Mouse (Mus musculus) frontal cortex, adult 2 months (tissue): ENCODE data around the gene Clba1. TPM values are rescaled to one million over a fixed set of nuclear protein-coding genes. Genes with fewer than 3 reads are reported as not detected.
"Not testable (repeated sequence)": the region's sequence is repeated elsewhere in the genome, so short reads cannot be mapped to it uniquely, and the experiment has no call there.

Experiments
- DNase-seq, 2 experiments: peaks; one replicate each; pipeline ENCODE4 v3.0.0; 2022; ENCODE audit warnings: low spot score in 1 of 2; ENCODE audit errors: extremely low spot score in 1 of 2
- polyA plus RNA-seq: library from polyadenylated mRNA; depleted of rRNA; stranded (reverse); fragments of >200 nt; gene quantifications from 2 replicates; pipeline ENCODE4 v1.2.3, GENCODE M21; 2012

Gene Clba1
- polyA plus RNA-seq, 1 experiment: 14.1 TPM

GRCm38 (mm10) chr12:112814682-112815470 is 6.1 kb downstream of the Clba1 start:
- DNase-seq: no peak

- DNase-seq: peak in 1 of 2 experiments; percentile 72
Measured at GRCm38 (mm10) chr12:112816294-112816693, 7.6 kb downstream of the Clba1 start.

DNA sequence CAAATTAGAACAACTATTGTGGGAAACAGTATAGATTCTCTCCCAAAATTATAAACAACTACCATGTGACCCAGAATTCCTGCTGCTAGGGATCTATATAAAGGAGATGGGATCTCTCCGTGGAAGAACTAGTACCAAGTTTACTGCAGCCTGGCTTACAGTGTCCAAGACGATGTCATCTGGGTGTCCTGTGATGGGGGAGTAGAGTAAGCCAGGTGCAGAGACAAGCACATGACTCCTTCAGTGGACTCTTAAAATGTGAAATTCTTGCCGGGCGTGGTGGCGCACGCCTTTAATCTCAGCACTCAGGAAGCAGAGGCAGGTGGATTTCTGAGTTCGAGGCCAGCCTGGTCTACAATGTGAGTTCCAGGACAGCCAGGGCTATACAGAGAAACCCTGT is 8.1 kb downstream of the Clba1 start:
- DNase-seq: not testable (repeated sequence)

DNA sequence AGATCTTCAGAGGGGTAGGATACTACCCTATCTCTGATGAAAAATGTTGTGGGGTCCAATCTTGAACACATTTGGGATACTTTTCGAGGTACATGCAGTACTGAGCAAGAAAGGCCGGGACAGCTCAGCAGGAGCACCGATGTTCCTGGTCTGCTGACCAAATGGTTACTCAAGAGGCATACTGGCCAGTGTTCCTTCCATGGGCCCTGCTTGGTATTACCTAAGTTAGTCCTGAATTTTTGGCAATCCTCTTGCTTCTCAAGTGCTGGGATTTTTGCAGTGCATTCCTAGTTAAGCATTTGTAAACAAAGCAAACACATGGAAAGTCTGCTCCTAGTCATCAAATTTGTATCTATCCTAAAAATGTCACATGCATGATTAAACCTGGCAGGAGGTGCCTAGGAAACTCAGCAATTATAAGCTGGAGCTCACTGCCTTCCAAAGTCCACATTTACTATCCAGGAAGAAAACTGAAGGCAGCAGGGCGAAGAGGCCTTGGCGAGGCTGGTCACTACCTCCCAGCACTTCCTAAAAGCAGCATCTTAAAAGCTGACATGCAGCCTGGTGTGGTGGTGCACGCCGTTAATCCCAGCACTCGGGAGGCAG is 10.4 kb downstream of the Clba1 start:
- no peak for DNase-seq

- DNase-seq: no peak
Measured at GRCm38 (mm10) chr12:112820401-112820999, 11.8 kb downstream of the Clba1 start.

- DNase-seq: no peak
Measured at GRCm38 (mm10) chr12:112821216-112821615, 12.5 kb downstream of the Clba1 start.

DNA sequence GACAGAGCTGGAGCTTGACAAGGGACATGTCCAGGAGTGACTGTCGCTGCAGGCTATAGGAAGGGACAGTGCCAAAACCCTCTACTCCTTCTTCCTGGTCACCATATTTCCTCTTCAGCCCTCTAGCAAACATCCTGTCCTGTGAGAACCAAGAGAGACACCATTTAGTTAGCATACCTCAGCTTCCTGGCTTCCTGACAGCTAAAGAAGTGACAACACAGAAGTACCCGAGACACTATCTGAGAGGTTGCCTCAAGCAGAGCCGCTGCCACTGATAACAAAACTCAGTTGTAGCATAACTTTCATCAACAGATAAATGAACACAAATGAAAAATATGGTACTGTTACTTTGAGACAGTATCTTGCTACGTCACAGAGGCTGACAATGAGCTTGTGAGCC is 13.2 kb downstream of the Clba1 start:
- DNase-seq: no peak

- DNase-seq: no peak
Measured at GRCm38 (mm10) chr12:112822676-112823075, 13.9 kb downstream of the Clba1 start.

DNA sequence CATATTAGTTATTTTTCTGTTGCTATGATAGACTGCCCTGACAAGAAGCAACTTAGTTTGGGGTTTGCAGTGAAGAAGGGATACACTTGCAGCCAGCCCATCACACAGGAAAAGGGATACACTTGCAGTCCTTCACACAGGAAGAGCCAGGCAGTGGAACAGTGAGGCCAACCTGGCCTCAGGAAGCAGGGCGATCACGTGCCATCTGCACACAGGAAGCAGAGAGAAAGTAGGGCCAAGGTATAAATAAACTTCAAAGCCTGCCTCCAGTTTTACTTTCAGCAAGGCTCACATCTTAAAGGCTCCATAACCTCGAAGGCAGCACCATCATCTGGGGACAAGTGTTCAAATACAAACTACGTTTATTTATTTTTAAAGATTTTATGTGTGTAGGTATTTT is 14.5 kb downstream of the Clba1 start:
- DNase-seq: no peak

GRCm38 (mm10) chr12:112825901-112826300 is 17.2 kb downstream of the Clba1 start:
- DNase-seq: peak in 1 of 2 experiments; percentile 63

- DNase-seq: peak in 1 of 2 experiments; percentile 70
Measured at GRCm38 (mm10) chr12:112828501-112829243, 19.9 kb downstream of the Clba1 start.

DNA sequence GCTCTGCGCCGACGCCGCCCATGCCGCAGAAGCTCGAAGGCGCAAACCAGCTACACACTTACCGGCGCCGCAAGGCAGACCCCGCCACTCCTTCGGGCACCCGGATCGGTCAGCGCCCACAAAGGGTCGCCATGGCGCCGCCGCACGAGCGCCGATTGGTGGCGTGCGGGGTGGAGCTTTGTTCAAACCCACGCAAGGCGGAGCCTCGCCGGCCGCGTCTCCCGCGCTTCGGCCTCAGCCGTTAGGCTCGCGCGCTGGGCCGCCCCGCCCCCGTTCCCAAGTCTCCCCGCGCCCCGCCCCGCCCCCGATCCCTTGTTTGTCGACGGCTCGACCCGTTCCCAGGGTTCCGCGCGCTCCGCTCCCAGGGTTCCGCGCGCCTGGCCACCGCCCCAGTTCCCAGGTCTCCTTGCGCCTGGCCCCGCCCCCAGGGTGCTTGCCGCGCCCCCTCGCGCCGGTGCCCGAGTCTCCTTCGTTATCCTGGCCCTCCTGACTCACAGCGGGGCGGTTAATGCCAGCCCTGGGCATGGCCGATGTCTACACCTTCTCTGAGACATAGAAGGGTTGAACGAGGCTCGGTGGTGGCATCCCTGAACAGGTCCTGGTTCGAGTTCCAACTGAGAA is 20.6 kb downstream of the Clba1 start, which contains the start of gene Cdca4:
Cdca4 (minus strand) TSS at position 180 of the 621 bp plus-strand sequence.
- peak; percentile 91 to 98 for DNase-seq

GRCm38 (mm10) chr12:112830141-112830540 is 21.4 kb downstream of the Clba1 start:
- no peak for DNase-seq

DNA sequence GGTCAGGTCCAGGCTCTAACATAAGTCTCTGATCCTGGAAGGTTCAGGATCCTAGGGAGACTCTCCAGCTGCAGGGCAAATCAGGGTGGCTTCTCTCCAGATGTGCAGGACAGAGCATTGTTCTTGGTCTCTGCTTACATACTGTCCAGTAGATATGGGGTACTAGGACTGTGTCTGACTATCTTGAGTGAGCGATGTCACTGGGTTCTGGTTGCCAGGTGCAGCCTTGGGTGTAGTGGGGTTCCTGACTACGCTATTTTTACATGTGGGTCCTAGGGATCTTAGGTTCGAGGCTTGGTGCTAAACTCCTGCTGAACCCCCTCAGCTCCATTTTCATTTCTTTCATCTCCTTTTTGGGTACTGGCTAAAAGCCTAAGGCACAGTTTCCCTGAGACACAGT is 21.8 kb downstream of the Clba1 start:
- no peak for DNase-seq

GRCm38 (mm10) chr12:112832411-112832810 is 23.7 kb downstream of the Clba1 start:
- no peak for DNase-seq

DNA sequence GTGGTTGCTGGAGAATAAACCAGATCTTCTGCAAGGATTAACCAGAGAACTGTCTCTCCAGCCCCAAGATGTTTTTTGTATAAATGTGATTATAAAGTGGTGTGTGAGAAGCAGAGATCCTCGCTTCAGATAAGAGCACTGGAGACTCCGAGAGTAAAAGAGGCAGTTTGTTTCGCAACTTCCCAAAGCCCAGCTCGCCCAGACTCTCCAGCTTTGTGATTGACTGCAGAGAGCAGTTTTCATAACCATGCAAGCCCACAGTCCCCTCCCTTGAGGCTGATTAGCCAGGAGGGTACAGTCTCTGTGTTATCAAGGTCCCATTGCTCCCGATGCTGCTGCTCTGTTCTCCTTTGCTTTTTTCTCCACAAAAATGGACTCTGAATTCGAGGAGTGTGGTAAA is 24.8 kb downstream of the Clba1 start:
- DNase-seq: no peak

DNA sequence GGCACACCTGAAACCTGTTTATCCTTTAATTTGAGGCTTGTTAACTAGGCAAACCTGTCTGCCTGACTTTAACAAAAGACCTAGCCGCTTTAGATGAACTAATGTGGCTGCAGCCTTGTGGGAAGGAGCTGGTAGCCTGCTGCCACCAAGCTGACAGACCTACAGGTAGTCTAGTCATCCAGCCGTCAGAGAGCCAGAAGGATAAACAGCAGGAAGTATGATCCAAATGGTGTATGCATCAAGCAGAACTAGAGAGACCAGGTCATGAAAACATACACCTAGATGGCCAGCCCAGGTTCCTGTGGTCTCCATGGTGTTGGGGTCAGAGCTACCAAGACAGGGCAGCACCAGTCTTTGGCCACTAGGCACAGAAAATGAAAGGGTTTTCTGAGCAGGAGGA is 26.3 kb downstream of the Clba1 start:
- DNase-seq: no peak

DNA sequence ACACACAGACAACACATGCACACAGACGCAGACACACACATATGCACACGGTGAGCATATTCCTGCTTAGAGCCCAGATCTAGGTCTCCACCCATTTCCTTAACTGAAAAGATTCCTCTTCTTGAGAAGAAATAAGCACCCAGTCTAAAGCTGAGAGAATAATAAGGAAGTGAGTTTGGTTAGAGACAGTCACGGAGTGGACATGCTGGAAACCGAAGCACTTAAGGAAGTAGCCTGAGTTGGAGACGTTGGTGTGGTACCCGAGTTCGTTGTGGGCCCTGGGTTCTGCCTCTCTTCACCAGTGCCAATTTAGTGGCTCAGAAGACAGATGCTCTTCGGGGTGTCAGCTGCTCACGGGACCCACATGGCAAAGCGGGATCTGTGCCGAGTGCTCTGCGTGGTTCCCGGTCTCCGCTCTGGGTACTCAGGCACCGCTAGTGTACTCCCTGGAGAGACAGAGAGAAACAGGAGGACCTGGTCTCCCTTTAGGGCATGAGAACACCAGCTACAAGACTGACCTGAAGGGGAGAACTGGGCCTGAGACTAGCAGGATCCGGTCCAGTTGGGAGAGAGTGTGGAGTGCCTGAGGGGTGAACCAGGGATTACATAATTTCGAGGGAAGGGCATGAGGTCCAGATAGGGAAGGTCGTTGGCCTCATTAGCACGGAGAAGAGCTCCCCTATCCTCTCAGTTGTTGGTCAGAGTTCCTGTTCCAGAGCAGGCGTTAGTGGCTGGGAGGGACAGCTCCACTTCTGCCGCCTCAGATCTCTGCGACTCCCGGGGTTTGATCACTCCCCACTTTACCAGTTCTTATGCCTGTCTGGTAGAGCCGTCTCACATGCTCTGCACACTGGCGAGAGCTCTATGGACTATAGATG is 31.7 kb downstream of the Clba1 start:
- no peak for DNase-seq

DNA sequence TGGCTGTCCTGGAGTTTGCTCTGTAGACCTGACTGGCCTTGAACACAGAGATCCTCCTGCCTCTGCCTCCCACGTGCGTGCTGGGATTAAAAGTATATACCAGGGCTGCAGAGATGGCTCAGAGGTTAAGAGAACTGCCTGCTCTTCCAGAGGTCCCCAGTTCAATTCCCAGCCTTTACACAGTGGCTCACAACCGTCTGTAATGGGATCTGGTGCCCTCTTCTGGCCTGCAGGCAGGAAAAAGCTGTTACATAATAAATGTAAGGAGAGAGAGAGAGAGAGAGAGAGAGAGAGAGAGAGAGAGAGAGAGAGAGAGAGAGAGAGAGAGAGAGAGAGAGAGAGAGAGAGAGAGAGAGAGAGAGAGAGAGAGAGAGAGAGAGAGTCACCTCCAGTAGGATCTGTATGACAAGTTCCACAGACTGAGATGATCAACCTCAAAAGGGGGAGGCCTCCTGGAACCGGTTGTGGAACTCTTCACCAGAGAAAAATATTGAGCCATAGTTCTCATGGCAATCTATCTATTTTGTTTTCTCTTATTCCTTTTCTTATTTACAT is 32.7 kb downstream of the Clba1 start:
- not testable (repeated sequence) for DNase-seq
